Mouse (Mus musculus): Measurements from ENCODE around the gene Pdcd1.
"Not testable (repeated sequence)": the region's sequence is repeated elsewhere in the genome, so short reads cannot be mapped to it uniquely, and the experiment has no call there.

Pdcd1 gene

GRCm38 (mm10) chr1:94052373-94052772, at the start of gene Pdcd1:
Gene Pdcd1 (minus strand): TSS chr1:94052553.
- DNase-seq = peak; percentile 57

DNA sequence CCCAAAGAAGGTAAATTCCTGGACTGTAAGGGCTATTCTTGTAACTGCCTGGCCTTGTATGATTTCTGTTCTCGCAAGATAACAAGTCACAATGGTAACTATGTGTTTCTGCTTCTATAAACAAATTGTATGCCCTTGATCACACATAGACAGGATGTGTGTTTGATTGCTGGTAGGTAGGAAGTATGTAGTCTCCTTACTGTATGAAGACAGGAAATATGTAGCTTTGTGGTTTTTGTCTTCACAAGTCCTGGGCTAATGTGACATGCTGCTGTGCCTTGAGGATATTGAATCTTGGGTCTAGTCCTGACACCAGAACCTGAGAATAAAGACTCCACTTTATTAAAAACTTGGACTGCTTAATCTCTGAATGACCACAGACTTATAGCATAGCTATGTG, 39.4 kb upstream of the Pdcd1 start:
- DNase-seq = no peak

DNA sequence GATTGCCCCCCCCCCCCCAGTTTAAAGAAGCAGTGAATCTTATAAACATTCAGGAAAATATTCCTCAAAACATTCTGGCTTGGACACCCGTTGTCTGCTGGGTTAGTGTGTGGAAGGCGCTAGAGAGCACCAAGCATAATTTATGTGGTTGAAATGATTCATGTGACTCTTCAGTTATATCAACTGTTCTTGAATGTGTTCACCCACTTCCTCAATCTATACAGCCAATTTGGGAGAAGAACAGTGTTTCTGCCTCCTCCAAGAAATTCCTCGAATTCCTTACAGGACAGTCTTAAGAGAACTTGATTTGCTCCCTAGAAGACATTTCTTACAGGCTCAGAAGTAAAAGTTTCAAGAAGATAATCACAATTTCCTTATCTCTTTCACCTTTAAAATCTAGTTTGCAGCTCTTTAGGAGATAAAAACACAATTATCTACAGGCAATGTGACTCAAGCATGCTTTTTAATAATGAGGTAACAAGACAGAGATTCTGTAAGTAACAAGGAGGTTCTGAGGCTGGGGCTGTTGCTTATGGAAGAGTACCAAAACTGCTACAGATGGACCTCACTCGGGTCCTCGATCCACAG, 34.1 kb upstream of the Pdcd1 start:
- no peak for DNase-seq

- no peak for DNase-seq
Measured at GRCm38 (mm10) chr1:94085324-94086105, 33.2 kb upstream of the Pdcd1 start.

DNA sequence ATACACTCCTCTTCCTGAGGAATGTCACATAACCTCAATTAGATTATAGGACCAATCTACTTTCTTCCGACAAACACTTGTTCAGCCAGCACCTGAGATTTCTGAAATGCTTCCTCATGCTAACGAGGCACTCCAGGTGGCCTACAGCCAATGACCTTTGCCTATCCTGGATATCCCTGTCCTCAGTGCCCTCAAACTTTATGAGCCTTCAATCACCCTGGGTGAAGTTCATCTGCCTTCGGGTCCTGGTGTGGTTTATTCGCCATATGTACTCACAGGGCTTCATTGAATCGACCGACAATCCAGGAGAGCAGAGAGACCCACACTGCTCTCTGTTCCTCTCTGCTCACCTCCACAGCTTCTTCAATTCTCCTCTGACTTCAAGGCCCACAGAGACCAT, 29.4 kb upstream of the Pdcd1 start:
- no peak for DNase-seq

DNA sequence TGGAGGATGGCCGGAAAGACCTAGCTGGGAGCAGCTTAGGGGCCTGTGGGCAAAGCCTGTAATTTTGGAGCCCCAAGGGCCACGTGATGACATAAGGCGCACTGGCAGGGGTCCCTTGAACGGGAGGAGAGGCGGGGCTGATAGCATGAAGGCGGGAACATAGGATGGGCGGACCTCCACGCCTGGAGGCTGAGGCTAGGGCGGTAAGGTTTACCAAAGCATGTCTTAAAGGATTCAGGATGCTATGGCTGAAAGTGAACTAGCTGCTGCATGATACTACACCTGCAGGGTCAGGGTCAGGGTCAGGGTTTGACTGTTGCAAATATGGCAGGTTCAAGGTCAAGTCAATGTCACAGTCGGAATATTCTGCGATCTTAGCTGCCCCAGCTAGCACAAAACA, 28.8 kb upstream of the Pdcd1 start:
- DNase-seq = no peak

DNA sequence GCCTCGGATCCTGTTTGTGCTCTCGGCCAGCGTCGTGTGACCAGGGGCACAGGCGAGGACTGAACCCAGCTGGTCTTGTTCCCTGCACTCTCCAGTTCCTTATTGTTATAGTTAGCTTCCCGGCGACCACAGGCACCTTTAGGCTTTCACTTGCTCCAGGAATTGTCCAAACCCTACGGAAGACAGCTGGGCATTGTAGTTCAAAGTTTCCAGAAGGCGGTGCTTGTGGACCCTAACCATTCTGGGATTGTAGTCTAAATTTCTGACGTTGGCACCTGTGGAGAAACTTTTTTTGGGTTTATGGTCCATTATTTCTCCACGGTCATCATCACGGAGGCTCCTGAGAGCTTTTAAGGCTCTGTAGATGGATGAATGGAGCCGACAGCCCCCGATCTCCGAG, 28.4 kb upstream of the Pdcd1 start:
- DNase-seq = no peak

DNA sequence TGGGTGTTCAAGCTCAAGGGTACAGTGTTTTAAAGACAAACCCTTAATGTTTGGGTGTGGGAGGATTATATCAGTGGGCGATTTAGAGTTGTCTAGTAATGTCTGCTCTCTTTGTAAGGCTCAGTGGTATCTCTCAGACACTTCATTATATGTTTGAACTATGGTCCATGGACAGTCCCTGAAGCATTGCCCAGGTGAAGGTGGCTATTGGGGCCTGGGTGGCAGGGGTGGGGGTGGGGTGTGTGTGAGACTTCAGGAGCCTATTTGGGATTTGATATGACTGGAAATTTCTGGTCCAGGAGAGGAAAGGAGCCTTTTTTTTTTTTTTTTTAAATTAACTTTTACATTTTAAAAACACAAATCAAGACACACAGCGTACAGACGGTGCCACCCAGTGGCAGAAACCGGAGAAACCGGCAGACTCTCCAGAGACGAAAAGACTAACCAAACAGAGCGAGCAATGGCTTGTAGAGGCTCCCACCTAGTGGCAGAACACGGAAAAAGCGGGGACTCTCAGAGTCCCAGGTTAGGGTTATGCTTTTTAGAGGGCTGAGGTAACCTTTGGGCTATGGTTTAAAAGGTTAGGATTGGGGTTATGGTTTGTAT, 26.6 kb upstream of the Pdcd1 start:
- peak; percentile 90 for DNase-seq

DNA sequence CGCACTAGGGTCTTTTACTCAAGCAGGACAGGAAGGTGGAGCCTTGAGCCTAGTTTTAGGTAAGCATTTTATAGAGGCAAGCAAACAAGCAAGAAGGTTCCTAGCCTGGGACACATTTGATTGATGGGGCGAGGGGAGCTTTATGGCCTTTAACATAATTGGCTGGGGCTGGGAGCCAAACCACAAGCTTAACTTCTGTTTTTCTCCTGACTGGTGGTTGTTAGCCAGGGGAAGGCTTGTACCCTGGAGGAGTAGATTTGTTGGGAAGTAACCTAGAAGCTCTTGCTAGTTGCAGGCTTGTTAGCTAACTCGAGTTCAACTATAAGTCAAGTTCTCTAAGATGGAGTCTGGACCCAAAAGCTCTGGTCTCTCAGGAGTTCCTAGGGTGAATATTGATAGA, 26.0 kb upstream of the Pdcd1 start:
- DNase-seq = no peak

- no peak for DNase-seq
Measured at GRCm38 (mm10) chr1:94076702-94077101, 24.3 kb upstream of the Pdcd1 start.

- DNase-seq = no peak
Measured at GRCm38 (mm10) chr1:94074756-94075155, 22.4 kb upstream of the Pdcd1 start.

- not testable (repeated sequence) for DNase-seq
Measured at GRCm38 (mm10) chr1:94058281-94058680, 5.9 kb upstream of the Pdcd1 start.

GRCm38 (mm10) chr1:94057401-94057800, 5.0 kb upstream of the Pdcd1 start:
- DNase-seq = no peak

DNA sequence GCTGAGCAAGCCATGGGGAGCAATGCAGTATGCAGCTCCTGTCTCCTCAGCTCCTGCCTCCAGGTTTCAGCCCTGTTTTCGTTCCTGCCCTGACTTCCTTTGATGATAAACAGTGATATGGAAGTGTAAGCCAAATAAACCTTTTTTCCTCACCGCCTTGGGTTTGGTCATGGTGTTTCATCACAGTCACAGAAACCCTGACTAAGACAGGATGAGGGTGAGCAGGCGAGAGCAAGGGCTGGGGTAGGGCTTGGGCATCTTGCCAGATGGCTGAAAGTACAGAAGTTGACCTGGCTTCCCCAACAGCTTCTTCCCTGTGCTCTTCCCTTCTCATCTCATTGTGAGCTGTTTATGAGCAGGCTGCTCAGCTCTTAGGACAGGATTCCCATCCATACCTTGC, 3.6 kb upstream of the Pdcd1 start:
- no peak for DNase-seq

GRCm38 (mm10) chr1:94054481-94054880, 2.1 kb upstream of the Pdcd1 start:
- no peak for DNase-seq

GRCm38 (mm10) chr1:94053530-94054216, 1.3 kb upstream of the Pdcd1 start:
- peak; percentile 44 for DNase-seq

GRCm38 (mm10) chr1:94051104-94051503, 1.2 kb downstream of the Pdcd1 start:
- DNase-seq = no peak

GRCm38 (mm10) chr1:94046544-94046943, 5.8 kb downstream of the Pdcd1 start:
- DNase-seq = no peak

DNA sequence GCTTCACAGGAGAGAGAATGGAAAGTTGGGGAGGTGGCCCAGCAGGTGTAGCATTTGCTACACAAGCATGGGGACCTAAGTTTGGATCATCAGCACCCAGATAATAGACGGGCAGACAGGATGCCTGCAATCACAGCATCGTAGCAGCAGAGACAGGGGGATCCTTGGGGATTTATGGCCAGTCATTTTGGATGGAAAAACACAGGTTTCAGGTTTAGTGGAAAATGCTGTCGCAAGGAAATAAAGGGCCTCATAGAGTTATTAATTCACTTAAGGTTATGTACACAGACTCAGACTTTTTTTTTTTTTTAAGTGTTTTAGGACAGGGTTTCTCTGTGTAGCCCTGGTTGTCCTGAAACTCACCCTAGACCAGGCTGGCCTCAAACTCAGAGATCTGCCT, 6.8 kb downstream of the Pdcd1 start:
- no peak for DNase-seq

- DNase-seq = no peak
Measured at GRCm38 (mm10) chr1:94040391-94040790, 12.0 kb downstream of the Pdcd1 start.

GRCm38 (mm10) chr1:94034984-94035743, 17.2 kb downstream of the Pdcd1 start:
- peak; percentile 85 for DNase-seq

GRCm38 (mm10) chr1:94033075-94033602, 19.2 kb downstream of the Pdcd1 start:
- no peak for DNase-seq

DNA sequence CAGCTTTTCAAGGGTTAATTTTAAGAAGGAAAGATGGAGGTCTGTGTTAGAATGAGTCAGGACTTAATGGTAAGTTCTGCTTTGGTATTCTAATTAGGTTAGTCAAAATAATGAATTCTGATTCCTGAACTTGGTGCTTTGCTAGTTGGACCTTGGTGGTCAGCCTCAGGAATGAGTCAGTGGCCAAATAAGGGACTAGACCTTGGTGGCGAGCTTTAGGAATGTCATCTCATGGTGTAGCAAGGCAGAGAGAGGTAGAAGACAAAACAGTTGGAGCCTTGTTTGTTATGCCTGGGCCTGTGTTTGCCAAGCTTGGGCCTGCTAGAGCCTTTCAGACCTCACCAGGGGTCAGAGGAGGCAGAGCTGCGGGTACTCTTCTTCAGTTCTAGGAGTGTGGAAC, 23.6 kb downstream of the Pdcd1 start:
- DNase-seq = no peak

Data from thymus, postnatal 25 days (tissue).